ENCODE assay signal across 27 mouse cellular contexts in genomic region chr6:18310983-18311382, GRCm38 (mm10).
DNase-seq lines count a peak whose midpoint lies in the region; ATAC-seq and TF ChIP-seq lines count a peak whose summit lies in the region.
"Had no signal": no experiment of that assay in that cellular context is flagged by ENCODE, and none has a peak within 500 bp of the region (broad histone marks: within the 10 kb centered on the region; RNA-seq: fewer than 3 reads in every experiment).

No protein-coding gene starts in this region.

- TF ChIP-seq CTCF in lung, embryonic 14.5 days (IDR thresholded peaks at IDR 0.05; ENCODE audit: low read depth), result no peak
- TF ChIP-seq CTCF in stomach, postnatal 0 days (IDR thresholded peaks at IDR 0.05; ENCODE audit: low read depth), result no peak

- no peaks in the 10 kb centered on the region for H3K9me3 ChIP-seq in lung, embryonic 14.5 days (ENCODE audit: low read depth, low read length)
- H3K9me3 ChIP-seq in stomach, embryonic 14.5 days (ENCODE audit: control insufficient read depth, low read depth, low read length), result no peaks in the 10 kb centered on the region
- H3K9me3 ChIP-seq in stomach, postnatal 0 days (ENCODE audit: control insufficient read depth, low read length), result no peaks in the 10 kb centered on the region
- no peaks in the 10 kb centered on the region for H3K9me3 ChIP-seq in embryonic facial prominence, embryonic 14.5 days (ENCODE audit: control insufficient read depth, low read length)
- H3K9me3 ChIP-seq: embryonic facial prominence, embryonic 13.5 days; forebrain, embryonic 10.5 days; forebrain, embryonic 13.5 days; heart, embryonic 10.5 days; heart, embryonic 13.5 days had no signal

- H3K27me3 ChIP-seq in lung, embryonic 14.5 days (ENCODE audit: insufficient read depth, low read length), result no peaks in the 10 kb centered on the region
- H3K27me3 ChIP-seq in stomach, embryonic 14.5 days (ENCODE audit: control insufficient read depth, insufficient read depth, low read length), result no peaks in the 10 kb centered on the region
- H3K27me3 ChIP-seq in stomach, postnatal 0 days (ENCODE audit: control insufficient read depth, insufficient read depth, low read length), result no peaks in the 10 kb centered on the region
- H3K27me3 ChIP-seq in embryonic facial prominence, embryonic 14.5 days (replicated peaks; ENCODE audit: control insufficient read depth, insufficient read depth, low read length), result no peaks in the 10 kb centered on the region
- H3K27me3 ChIP-seq: embryonic facial prominence, embryonic 13.5 days; forebrain, embryonic 13.5 days; heart, embryonic 13.5 days had no signal

- H3K9ac ChIP-seq in lung, embryonic 14.5 days, result no peak overlapping the region
- H3K9ac ChIP-seq in stomach, embryonic 14.5 days (replicated peaks; ENCODE audit: low read depth, low read length), result no peak overlapping the region
- H3K9ac ChIP-seq in stomach, postnatal 0 days (ENCODE audit: low read length), result no peak overlapping the region
- no peak overlapping the region for H3K9ac ChIP-seq in embryonic facial prominence, embryonic 14.5 days (ENCODE audit: low read depth, low read length)
- H3K9ac ChIP-seq: embryonic facial prominence, embryonic 13.5 days; forebrain, embryonic 13.5 days; heart, embryonic 13.5 days; hindbrain, embryonic 14.5 days had no signal

- H3K4me1 ChIP-seq in lung, embryonic 14.5 days (ENCODE audit: insufficient read depth), result no peaks in the 10 kb centered on the region
- H3K4me1 ChIP-seq in stomach, embryonic 14.5 days (ENCODE audit: control insufficient read depth, insufficient read depth, low read length), result no peaks in the 10 kb centered on the region
- no peaks in the 10 kb centered on the region for H3K4me1 ChIP-seq in stomach, postnatal 0 days (replicated peaks; ENCODE audit: control insufficient read depth, insufficient read depth)
- H3K4me1 ChIP-seq in embryonic facial prominence, embryonic 14.5 days (ENCODE audit: control insufficient read depth, insufficient read depth, low read length), result no peaks in the 10 kb centered on the region
- H3K4me1 ChIP-seq: embryonic facial prominence, embryonic 13.5 days; forebrain, embryonic 10.5 days; forebrain, embryonic 13.5 days; heart, embryonic 10.5 days; heart, embryonic 13.5 days had no signal

- peak; percentile 52; the same call in 1 of the 2 replicates for ATAC-seq in lung, embryonic 14.5 days (ENCODE audit: insufficient read depth)
- peak; percentile 69; the same call in 1 of the 2 replicates for ATAC-seq in stomach, embryonic 14.5 days (ENCODE audit: insufficient number of reproducible peaks, insufficient read depth, low FRiP score, low read depth)
- ATAC-seq in stomach, postnatal 0 days (ENCODE audit: low FRiP score, low TSS enrichment), result no peak
- ATAC-seq in embryonic facial prominence, embryonic 14.5 days (ENCODE audit: low read depth), result peak; percentile 50; the same call in 1 of the 2 replicates
- ATAC-seq: CD4-positive, CD25-positive, alpha-beta regulatory T cell, adult 4 months; forebrain, embryonic 13.5 days; forebrain, embryonic 16.5 days; hindbrain, postnatal 0 days had no signal

- H3K36me3 ChIP-seq in lung, embryonic 14.5 days (ENCODE audit: insufficient read depth), result no peaks in the 10 kb centered on the region
- no peaks in the 10 kb centered on the region for H3K36me3 ChIP-seq in stomach, embryonic 14.5 days (ENCODE audit: control insufficient read depth, insufficient read depth, low read length)
- no peaks in the 10 kb centered on the region for H3K36me3 ChIP-seq in stomach, postnatal 0 days (ENCODE audit: control insufficient read depth, insufficient read depth, low read length)
- H3K36me3 ChIP-seq in embryonic facial prominence, embryonic 14.5 days (ENCODE audit: control insufficient read depth, insufficient read depth, low read length), result no peaks in the 10 kb centered on the region
- H3K36me3 ChIP-seq: embryonic facial prominence, embryonic 13.5 days; forebrain, embryonic 10.5 days; heart, embryonic 10.5 days; heart, embryonic 13.5 days had no signal

- H3K4me3 ChIP-seq in lung, embryonic 14.5 days (ENCODE audit: low read depth, low read length), result no peak overlapping the region
- H3K4me3 ChIP-seq in stomach, embryonic 14.5 days (ENCODE audit: low read depth, low read length), result no peak overlapping the region
- no peak overlapping the region for H3K4me3 ChIP-seq in stomach, postnatal 0 days (ENCODE audit: low read depth, low read length)
- H3K4me3 ChIP-seq in embryonic facial prominence, embryonic 14.5 days (ENCODE audit: low read depth, low read length), result no peak overlapping the region
- H3K4me3 ChIP-seq: embryonic facial prominence, embryonic 13.5 days; forebrain, embryonic 10.5 days; forebrain, embryonic 13.5 days; heart, adult 2 months; heart, embryonic 10.5 days; heart, embryonic 13.5 days had no signal

- 8% methylated on average over 2 of the region's 2 CpGs for WGBS in lung, embryonic 14.5 days
- 6% methylated on average over 2 of the region's 2 CpGs for WGBS in stomach, embryonic 14.5 days
- WGBS in stomach, postnatal 0 days, result 8% methylated on average over 2 of the region's 2 CpGs
- WGBS in embryonic facial prominence, embryonic 14.5 days, result 29% methylated on average over 2 of the region's 2 CpGs

- peak overlapping the region; percentile 48; the same call in 1 of the 2 replicates for H3K27ac ChIP-seq in lung, embryonic 14.5 days (ENCODE audit: low read depth)
- H3K27ac ChIP-seq in stomach, embryonic 14.5 days (ENCODE audit: low read length), result no peak overlapping the region
- H3K27ac ChIP-seq in stomach, postnatal 0 days (replicated peaks), result no peak overlapping the region
- H3K27ac ChIP-seq in embryonic facial prominence, embryonic 14.5 days (replicated peaks; ENCODE audit: low read depth, low read length), result no peak overlapping the region
- H3K27ac ChIP-seq: embryonic facial prominence, embryonic 13.5 days; forebrain, embryonic 10.5 days; forebrain, embryonic 13.5 days; heart, adult 2 months; heart, embryonic 10.5 days; heart, embryonic 13.5 days; hindbrain, embryonic 14.5 days; hindbrain, postnatal 0 days had no signal

- DNase-seq in lung, embryonic 14.5 days, result peak; percentile 42
- no peak for DNase-seq in lung, postnatal 10 days
- no peak for DNase-seq in stomach, postnatal 0 days (ENCODE audit: low spot score)
- peak; percentile 58 for DNase-seq in embryonic facial prominence, embryonic 14.5 days (ENCODE audit: low spot score)
- no peak for DNase-seq in left cerebral cortex, adult 9 months (ENCODE audit: low spot score in 2 of 2)
- DNase-seq: adrenal gland, adult 2 months; adrenal gland, postnatal 14 days; cerebellum, adult 11-12 months; cerebellum, adult 8-10 months; cerebellum, postnatal 10 days; cerebellum, postnatal 36 days; embryo, embryonic 11 days; gastrocnemius, postnatal 10 days; gastrocnemius, postnatal 36 days; heart, adult 2 months; heart, postnatal 14 days; heart, postnatal 4 days had no signal

- TF ChIP-seq EP300 in stomach, postnatal 0 days (optimal IDR thresholded peaks at IDR 0.05), result no peak

- no peak overlapping the region for H3K4me2 ChIP-seq in lung, embryonic 14.5 days
- H3K4me2 ChIP-seq in stomach, embryonic 14.5 days (replicated peaks; ENCODE audit: low read depth, low read length), result no peak overlapping the region
- no peak overlapping the region for H3K4me2 ChIP-seq in stomach, postnatal 0 days (replicated peaks; ENCODE audit: low read depth)
- H3K4me2 ChIP-seq in embryonic facial prominence, embryonic 14.5 days (ENCODE audit: low read depth, low read length), result no peak overlapping the region
- H3K4me2 ChIP-seq: embryonic facial prominence, embryonic 13.5 days; forebrain, embryonic 13.5 days; heart, embryonic 13.5 days; hindbrain, embryonic 14.5 days had no signal

Comparison
In these comparisons a context has a peak if more than half of its experiments do, and no peak if none do; other contexts are left out.
1. DNase-seq: peak in lung, embryonic 14.5 days (single experiment) and embryonic facial prominence, embryonic 14.5 days (single experiment); none in lung, postnatal 10 days (single experiment), stomach, postnatal 0 days (single experiment) and left cerebral cortex, adult 9 months (0 of 2).